Mouse (Mus musculus): ENCODE measurements around the gene Snn. TPM values are rescaled to one million over a fixed set of nuclear protein-coding genes. Genes with fewer than 3 reads are reported as not detected.
A peak's percentile ranks its signal among the peaks of the same experiment; 100 is the strongest.

Snn gene
- polyA plus RNA-seq, 1 experiment: 31.0 TPM

- H3K79me2 ChIP-seq (ENCODE audit: control insufficient read depth, insufficient read depth): no peaks in the 10 kb centered on the region
- H3K27me3 ChIP-seq (ENCODE audit: control insufficient read depth, insufficient read depth, insufficient read length): no peaks in the 10 kb centered on the region
- no peak overlapping the region for H3ac ChIP-seq (ENCODE audit: control insufficient read depth, insufficient read length)
- H3K4me3 ChIP-seq: no peak overlapping the region
- no peak overlapping the region for H3K4me2 ChIP-seq (ENCODE audit: low read depth)
- no peak for TF ChIP-seq MYOD1 (IDR thresholded peaks at IDR 0.05; ENCODE audit: control insufficient read depth in 1 of 3, insufficient read length in 2 of 3, low read depth in 2 of 3)
- no peaks in the 10 kb centered on the region for H3K36me3 ChIP-seq (ENCODE audit: control insufficient read depth, insufficient read depth)
Observed at GRCm38 (mm10) chr16:11040603-11041002, 20.1 kb upstream of the Snn start.

GRCm38 (mm10) chr16:11043239-11043638 lies 17.5 kb upstream of the Snn start:
- Histone ChIP-seq H3K4me3 (no peak overlapping the region), H3ac (ENCODE audit: control insufficient read depth, insufficient read length) (no peak overlapping the region), H3K79me2 (ENCODE audit: control insufficient read depth, insufficient read depth) (no peaks in the 10 kb centered on the region), H3K36me3 (ENCODE audit: control insufficient read depth, insufficient read depth) (no peaks in the 10 kb centered on the region), H3K4me2 (ENCODE audit: low read depth) (no peak overlapping the region), H3K27me3 (ENCODE audit: control insufficient read depth, insufficient read depth, insufficient read length) (no peaks in the 10 kb centered on the region)
- TF ChIP-seq MYOG (IDR thresholded peaks at IDR 0.05; ENCODE audit: control insufficient read depth in 1 of 3, insufficient read depth in 1 of 3, insufficient read length in 2 of 3, low read depth in 2 of 3): no peak
- TF ChIP-seq USF1 (IDR thresholded peaks at IDR 0.05; ENCODE audit: low read depth): no peak
- TF ChIP-seq REST (IDR thresholded peaks at IDR 0.05; ENCODE audit: insufficient read depth, insufficient read length): no peak
- TF ChIP-seq POLR2A (IDR thresholded peaks at IDR 0.05; ENCODE audit: insufficient read length, low read depth): peak; percentile 59
- no peak for TF ChIP-seq E2F4 (IDR thresholded peaks at IDR 0.05; ENCODE audit: insufficient read depth)
- no peak for TF ChIP-seq POLR2AphosphoS2 (IDR thresholded peaks at IDR 0.05; ENCODE audit: insufficient read length, low read depth)
- no peak for TF ChIP-seq TCF3 (IDR thresholded peaks at IDR 0.05; ENCODE audit: insufficient read length, low read depth)
- no peak for TF ChIP-seq MYOD1 (IDR thresholded peaks at IDR 0.05; ENCODE audit: control insufficient read depth in 1 of 3, insufficient read length in 2 of 3, low read depth in 2 of 3)
- TF ChIP-seq CEBPB (IDR thresholded peaks at IDR 0.05; ENCODE audit: insufficient read depth, poor library complexity, severe bottlenecking): peak; percentile 70; the same call in 1 of the 2 replicates
- TF ChIP-seq SRF (IDR thresholded peaks at IDR 0.05; ENCODE audit: control insufficient read depth, insufficient read length, low read depth): no peak
- no peak for TF ChIP-seq TCF12 (IDR thresholded peaks at IDR 0.05; ENCODE audit: insufficient read depth, poor library complexity, severe bottlenecking)
- no peak for TF ChIP-seq MAX (IDR thresholded peaks at IDR 0.05; ENCODE audit: low read depth)

- Histone ChIP-seq H3K4me2 (ENCODE audit: low read depth) (no peak overlapping the region), H3K36me3 (ENCODE audit: control insufficient read depth, insufficient read depth) (no peaks in the 10 kb centered on the region), H3K4me3 (no peak overlapping the region), H3K27me3 (ENCODE audit: control insufficient read depth, insufficient read depth, insufficient read length) (no peaks in the 10 kb centered on the region), H3ac (ENCODE audit: control insufficient read depth, insufficient read length) (no peak overlapping the region), H3K79me2 (ENCODE audit: control insufficient read depth, insufficient read depth) (no peaks in the 10 kb centered on the region)
- TF ChIP-seq TCF12 (IDR thresholded peaks at IDR 0.05; ENCODE audit: insufficient read depth, poor library complexity, severe bottlenecking) (no peak), POLR2A (IDR thresholded peaks at IDR 0.05; ENCODE audit: insufficient read length, low read depth) (no peak), MAX (IDR thresholded peaks at IDR 0.05; ENCODE audit: low read depth) (no peak), POLR2AphosphoS2 (IDR thresholded peaks at IDR 0.05; ENCODE audit: insufficient read length, low read depth) (no peak), MYOD1 (IDR thresholded peaks at IDR 0.05; ENCODE audit: control insufficient read depth in 1 of 3, insufficient read length in 2 of 3, low read depth in 2 of 3) (no peak), E2F4 (IDR thresholded peaks at IDR 0.05; ENCODE audit: insufficient read depth) (no peak), USF1 (IDR thresholded peaks at IDR 0.05; ENCODE audit: low read depth) (no peak), MYOG (IDR thresholded peaks at IDR 0.05; ENCODE audit: control insufficient read depth in 1 of 3, insufficient read depth in 1 of 3, insufficient read length in 2 of 3, low read depth in 2 of 3) (no peak), REST (IDR thresholded peaks at IDR 0.05; ENCODE audit: insufficient read depth, insufficient read length) (no peak), SRF (IDR thresholded peaks at IDR 0.05; ENCODE audit: control insufficient read depth, insufficient read length, low read depth) (no peak), TCF3 (IDR thresholded peaks at IDR 0.05; ENCODE audit: insufficient read length, low read depth) (no peak)
Observed at GRCm38 (mm10) chr16:11046437-11046836, 14.3 kb upstream of the Snn start.

GRCm38 (mm10) chr16:11047130-11047529 lies 13.6 kb upstream of the Snn start:
- Histone ChIP-seq H3K4me3 (no peak overlapping the region), H3ac (ENCODE audit: control insufficient read depth, insufficient read length) (no peak overlapping the region), H3K4me2 (ENCODE audit: low read depth) (no peak overlapping the region), H3K36me3 (ENCODE audit: control insufficient read depth, insufficient read depth) (no peaks in the 10 kb centered on the region), H3K79me2 (ENCODE audit: control insufficient read depth, insufficient read depth) (no peaks in the 10 kb centered on the region), H3K27me3 (ENCODE audit: control insufficient read depth, insufficient read depth, insufficient read length) (no peaks in the 10 kb centered on the region)
- TF ChIP-seq TCF12 (IDR thresholded peaks at IDR 0.05; ENCODE audit: insufficient read depth, poor library complexity, severe bottlenecking) (no peak), USF1 (IDR thresholded peaks at IDR 0.05; ENCODE audit: low read depth) (no peak), TCF3 (IDR thresholded peaks at IDR 0.05; ENCODE audit: insufficient read length, low read depth) (no peak), MYOD1 (IDR thresholded peaks at IDR 0.05; ENCODE audit: control insufficient read depth in 1 of 3, insufficient read length in 2 of 3, low read depth in 2 of 3) (no peak), CEBPB (IDR thresholded peaks at IDR 0.05; ENCODE audit: insufficient read depth, poor library complexity, severe bottlenecking) (no peak), POLR2AphosphoS2 (IDR thresholded peaks at IDR 0.05; ENCODE audit: insufficient read length, low read depth) (no peak), MAX (IDR thresholded peaks at IDR 0.05; ENCODE audit: low read depth) (no peak)

- no peak overlapping the region for H3K4me2 ChIP-seq (ENCODE audit: low read depth)
- no peak overlapping the region for H3ac ChIP-seq (ENCODE audit: control insufficient read depth, insufficient read length)
- no peaks in the 10 kb centered on the region for H3K27me3 ChIP-seq (ENCODE audit: control insufficient read depth, insufficient read depth, insufficient read length)
- TF ChIP-seq MYOD1 (IDR thresholded peaks at IDR 0.05; ENCODE audit: control insufficient read depth in 1 of 3, insufficient read length in 2 of 3, low read depth in 2 of 3): no peak
- TF ChIP-seq E2F4 (IDR thresholded peaks at IDR 0.05; ENCODE audit: insufficient read depth): no peak
- no peak for TF ChIP-seq MAX (IDR thresholded peaks at IDR 0.05; ENCODE audit: low read depth)
- TF ChIP-seq POLR2A (IDR thresholded peaks at IDR 0.05; ENCODE audit: insufficient read length, low read depth): no peak
- TF ChIP-seq POLR2AphosphoS2 (IDR thresholded peaks at IDR 0.05; ENCODE audit: insufficient read length, low read depth): no peak
- no peaks in the 10 kb centered on the region for H3K36me3 ChIP-seq (ENCODE audit: control insufficient read depth, insufficient read depth)
- no peaks in the 10 kb centered on the region for H3K79me2 ChIP-seq (ENCODE audit: control insufficient read depth, insufficient read depth)
- no peak overlapping the region for H3K4me3 ChIP-seq
Observed at GRCm38 (mm10) chr16:11050226-11050625, 10.5 kb upstream of the Snn start.
